Mouse (Mus musculus): ENCODE results near the gene Focad.

Focad gene

DNA sequence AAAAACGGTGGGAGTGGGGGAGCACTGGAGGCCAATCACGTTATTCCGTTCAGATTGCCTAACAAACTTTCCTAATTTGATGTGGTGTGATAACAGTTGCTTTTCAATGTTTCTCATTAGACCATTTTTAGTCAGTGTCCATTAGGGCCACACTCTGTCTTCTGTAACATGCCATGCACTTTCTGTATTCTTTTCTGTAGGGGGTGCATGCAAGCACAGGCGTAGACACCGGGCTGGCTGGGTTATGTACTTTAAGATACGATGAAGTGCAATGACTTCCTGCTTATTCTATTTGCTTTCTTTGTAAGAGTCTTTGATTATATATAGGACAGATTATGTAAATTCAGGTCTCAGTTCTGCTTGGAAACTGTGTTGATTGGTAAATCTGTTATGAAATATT, 116.2 kb downstream of the Focad start:
- DNase-seq (ENCODE audit: low spot score in 2 of 2), result no peak

DNA sequence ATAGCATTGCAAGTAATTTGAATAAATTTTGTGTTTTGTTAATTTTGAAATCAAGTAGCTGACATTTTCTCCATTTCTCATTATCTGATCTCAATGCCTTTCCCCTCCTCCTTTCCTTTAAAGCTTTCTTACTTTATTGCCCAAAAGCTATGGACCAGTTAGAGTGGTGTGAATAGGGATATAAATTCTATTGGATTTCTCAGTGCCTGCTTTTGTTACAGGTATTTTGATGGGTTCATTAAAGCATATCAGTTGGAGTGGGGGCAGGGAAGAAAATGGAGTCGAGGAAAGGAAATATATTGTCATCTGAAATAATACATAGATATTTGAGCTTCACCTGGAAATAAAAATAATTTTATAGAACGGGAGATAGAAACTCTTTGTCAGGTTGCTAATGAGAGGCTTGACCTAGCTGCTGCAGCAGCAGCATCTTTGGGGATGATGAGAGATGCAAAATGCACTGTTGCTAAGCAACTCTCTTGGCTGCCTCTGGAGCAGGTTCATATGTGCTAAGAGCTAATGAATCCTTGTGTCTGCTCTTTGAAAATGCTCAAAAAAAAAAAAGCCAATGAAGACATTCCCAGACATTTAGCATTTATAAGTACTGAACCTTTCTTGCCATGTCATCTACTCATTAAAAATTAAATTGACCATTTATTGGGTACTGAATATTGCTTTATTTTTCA, 116.9 kb downstream of the Focad start:
- DNase-seq (ENCODE audit: low spot score in 2 of 2), result no peak

DNA sequence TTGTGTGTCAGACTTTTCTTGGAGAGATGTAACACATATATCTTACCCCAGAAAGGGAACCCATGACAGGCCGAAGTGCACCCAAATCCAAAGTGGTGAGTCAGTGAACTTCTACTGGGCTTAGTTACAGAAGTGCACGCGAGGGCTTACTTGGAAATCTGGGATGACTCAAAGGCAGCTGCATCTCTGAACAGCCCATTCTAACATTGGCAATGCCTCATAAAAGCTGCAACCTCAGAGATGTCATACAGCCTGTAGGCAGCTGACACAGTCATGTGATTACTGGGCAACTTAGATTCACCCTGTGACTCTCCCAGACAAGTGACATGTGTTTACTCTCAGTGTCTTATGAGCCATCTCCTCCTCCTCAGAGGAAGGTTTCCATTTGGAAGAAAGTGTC, 119.5 kb downstream of the Focad start:
- no peak for DNase-seq (ENCODE audit: low spot score in 2 of 2)

DNA sequence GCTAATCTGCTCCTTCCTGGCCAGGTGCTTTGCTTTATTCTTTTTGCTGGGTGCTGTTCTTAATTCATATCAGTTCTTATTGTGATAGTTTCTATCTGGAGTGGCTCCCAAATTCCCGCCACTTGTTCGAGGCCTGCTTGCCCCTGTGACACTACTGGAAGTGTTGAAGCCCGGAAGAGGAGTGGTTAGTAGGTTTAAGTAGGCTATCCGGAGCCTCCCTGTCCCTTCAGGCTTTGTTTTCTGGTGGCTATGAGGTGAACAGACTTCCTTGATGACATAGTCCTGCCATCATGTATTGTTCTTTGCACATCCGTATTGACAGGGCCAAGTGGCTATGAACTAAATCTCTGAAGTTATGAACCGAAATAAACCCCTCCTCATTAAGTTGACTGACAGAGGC, 123.9 kb downstream of the Focad start:
- DNase-seq (ENCODE audit: low spot score in 2 of 2), result no peak

DNA sequence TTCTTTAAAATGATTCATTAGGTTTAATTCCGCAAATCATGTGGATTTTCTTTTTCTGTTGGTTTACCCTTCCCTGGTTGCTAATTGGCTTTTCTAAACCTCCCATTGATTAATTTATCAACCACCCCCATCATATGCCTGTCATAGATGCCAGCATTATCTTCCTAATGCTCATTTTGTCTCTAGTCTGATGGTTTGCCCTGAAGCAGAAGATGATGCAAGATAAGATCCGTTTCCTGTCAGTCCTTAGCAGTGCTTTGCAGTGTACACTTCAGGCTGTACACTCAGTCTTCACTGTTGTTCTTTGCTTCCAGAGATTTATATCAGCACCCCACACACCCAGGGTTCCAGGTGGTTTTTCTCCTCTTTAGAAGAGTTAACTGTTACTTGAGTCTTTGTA, 124.4 kb downstream of the Focad start:
- no peak for DNase-seq (ENCODE audit: low spot score in 2 of 2)

DNA sequence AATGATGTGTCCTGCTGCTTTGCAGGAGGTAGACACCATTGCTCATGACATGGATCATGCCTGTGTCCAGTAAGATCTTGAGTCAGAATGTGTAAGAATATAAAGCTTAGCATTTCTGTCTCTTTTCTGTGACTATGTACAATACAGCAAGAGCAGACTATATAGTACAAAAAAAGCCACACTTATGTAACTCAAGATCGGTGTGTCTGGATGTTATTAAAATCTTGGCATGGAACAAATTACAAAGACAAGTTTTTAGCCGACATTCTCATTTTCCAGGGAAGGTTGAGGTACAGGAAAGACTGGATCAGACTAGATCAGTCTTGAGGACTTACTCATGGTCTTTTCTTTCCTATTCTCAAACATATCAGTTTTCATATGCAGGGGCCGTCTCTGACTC, 136.9 kb downstream of the Focad start:
- DNase-seq (ENCODE audit: low spot score in 2 of 2), result no peak

DNA sequence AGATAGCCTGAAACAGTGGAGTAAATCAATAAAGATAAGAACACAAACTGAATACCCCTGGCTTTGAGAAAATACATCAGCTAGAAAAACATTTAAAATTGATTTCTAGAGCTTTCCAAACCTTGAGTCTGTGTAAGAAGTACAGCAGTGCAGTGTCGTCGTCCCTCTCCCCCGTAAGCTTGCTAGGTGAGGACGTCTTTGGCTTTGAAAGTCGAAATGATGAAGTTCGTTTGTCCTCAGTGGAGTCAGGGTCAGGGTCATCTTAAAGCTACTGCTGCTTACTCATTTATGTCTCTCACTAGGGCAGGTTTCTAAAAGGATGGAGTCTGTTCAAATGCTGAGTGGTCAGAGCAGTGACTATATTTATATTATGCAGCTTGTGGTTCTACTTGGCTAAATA, 141.5 kb downstream of the Focad start:
- DNase-seq (ENCODE audit: low spot score in 2 of 2), result no peak

DNA sequence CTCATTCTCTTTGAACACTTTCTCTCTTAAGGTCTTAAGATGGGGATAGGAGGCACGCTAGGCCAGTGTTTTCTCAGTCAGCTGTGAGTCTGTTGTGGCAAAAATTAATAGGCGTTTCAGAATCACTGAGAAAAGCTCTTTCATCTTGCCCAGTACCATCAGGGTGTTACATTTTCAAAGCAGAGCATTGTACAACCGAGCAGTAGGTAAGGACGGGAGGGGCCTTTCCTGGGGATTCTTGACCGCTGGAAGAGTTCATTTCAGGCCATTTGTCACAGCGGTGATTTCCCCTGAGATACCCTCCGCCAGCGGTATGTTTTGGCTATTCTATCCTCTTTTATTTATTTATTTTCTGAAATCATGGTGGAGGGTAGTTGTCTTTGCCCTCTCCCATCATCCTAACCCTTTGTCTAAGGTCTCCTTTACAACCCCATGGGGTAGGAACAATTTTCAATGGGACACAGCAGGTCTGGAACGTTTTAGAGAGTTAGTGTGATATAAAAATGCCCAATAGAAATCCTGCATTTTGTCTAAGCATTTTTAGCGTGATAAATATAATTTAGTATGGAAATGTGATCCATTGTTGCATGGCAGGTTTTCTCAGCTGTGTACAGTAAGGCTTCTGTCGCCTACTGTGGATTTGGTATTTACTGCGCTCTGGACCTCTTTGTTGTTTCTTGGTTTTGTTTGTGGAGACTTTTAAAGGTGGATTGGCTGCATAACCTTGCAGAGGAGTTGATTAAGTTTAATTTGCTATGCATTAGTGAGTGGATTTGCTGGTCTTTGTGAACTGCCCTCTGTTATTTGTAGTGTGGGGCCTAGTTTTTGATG, 142.7 kb downstream of the Focad start:
- no peak for DNase-seq (ENCODE audit: low spot score in 2 of 2)

DNA sequence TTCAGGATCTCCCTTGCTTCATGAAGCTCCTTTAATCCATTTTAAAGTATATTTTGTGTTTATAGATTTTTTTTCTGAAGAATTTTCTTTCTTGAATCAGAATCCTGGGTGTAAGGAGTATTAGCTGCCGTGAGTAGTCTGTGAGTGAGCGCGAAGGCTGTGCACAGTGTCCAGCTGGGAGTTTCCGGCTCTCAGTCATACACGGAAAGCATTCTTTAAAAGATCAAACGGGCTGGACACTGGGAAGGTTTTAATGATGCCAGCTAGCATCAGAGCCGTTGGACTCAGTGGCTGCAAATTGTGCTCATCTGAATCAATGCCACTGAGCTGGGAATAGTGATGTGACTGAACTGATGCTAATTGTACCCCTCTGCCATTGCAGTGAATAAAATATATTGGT, 143.9 kb downstream of the Focad start:
- DNase-seq (ENCODE audit: low spot score in 2 of 2), result no peak

DNA sequence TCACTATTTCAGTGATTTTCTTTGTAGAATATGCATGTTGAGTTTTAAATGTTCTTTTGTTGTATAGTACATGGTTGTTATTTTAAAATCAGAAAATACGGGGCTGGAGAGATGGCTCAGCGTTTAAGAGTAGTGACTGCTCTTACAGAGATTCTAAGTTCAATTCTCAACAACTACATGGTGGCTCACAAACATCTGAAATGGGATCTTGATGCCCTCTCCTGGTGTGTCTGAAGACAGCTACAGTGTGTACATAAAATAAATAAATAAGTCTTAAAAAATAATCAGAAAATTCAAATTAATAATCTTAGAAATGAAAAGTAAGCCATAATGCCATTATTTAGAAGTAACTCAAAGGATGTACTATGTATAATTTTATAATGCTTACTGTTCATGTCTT, 149.4 kb downstream of the Focad start:
- DNase-seq (ENCODE audit: low spot score in 2 of 2), result no peak

DNA sequence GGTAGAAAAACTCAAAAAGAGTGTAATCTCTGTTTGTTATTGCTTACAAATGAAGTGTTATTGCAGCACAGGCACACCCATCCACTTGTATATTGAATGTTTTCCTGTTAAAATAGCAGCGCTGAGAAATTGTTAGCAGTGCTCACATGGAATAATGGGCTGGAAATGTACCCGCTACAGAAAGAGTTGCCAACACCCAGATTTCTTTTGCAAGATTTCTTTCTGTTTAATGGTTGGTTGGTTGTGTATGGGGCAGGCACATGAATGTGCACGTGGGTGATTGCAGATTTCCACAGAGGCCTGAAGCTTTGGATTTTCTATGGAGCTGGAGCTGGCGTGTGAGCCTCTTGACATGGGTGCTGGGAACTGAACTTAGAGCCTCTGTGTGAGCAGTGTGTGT, 151.1 kb downstream of the Focad start:
- DNase-seq (ENCODE audit: low spot score in 2 of 2), result no peak

DNA sequence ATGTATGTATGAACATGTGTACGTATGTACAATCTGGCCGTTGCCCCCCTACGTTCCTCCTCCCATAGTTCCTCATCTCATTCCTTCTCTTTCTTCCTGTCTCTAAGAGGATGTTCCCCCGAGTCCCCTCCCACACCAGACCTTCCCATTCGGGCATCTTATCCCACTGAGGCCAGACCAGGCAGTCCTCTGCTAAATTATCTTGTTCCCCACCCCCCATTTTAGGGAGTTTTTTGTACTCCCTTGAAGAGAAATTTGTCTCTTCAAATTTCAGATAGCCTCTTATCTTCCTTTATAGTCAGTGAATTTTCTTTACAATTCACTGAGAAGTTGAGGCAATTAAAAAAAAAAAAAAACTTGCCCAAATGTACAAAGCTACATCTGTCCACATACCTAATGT, 166.9 kb downstream of the Focad start:
- DNase-seq (ENCODE audit: low spot score in 2 of 2), result no peak

DNA sequence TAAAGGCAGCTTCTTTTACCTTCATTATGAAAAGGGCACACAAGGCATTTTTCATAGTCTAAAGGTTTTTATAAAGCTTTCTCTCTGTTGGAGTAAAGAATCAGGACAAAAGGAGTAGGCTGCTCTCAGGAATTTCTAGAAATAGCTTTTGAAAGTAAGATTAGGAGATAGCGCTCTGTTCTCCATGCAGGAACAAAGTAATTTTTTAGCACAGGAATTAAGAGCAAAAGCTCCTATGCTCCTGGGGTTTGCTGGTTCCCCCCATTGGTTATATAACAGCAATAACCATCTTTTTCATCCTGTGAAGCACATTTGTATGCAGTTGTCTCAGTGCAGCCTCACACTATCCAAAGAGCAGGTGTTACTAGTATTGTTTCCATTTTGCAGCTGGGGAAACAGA, 170.1 kb downstream of the Focad start:
- no peak for DNase-seq (ENCODE audit: low spot score in 2 of 2)

DNA sequence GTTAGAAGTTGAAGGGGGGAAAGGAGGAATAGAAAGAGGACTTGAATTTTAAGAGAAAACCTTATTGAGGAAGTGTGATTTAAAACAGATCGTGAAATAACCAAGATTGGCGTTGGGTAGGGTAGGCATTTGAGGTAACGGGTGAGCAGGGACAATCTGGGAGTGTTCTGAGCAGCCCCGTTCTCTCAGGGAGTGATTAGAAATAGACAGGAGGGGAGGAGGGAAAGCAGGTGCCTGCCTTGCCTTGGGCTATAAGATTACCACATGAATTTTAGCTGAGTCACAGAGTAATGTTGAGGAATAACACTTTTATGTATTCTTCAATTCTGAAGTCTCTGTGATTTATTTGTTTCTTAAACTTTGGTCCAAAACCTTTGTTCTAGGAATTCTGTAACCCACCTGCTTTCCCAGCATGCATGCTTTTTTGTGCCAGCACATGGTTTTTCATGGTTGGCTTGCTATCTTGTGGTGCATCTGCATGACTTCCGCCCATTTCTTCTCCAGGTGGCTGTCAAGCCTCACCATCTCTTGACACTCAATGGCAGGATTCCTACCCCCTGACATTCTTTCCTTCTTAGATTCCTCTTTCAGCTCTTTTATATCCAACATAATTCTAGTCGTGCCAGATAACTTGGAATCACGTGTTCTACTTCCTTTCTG, 176.1 kb downstream of the Focad start:
- DNase-seq (ENCODE audit: low spot score in 2 of 2), result peak in 1 of 2 experiments; percentile 23

DNA sequence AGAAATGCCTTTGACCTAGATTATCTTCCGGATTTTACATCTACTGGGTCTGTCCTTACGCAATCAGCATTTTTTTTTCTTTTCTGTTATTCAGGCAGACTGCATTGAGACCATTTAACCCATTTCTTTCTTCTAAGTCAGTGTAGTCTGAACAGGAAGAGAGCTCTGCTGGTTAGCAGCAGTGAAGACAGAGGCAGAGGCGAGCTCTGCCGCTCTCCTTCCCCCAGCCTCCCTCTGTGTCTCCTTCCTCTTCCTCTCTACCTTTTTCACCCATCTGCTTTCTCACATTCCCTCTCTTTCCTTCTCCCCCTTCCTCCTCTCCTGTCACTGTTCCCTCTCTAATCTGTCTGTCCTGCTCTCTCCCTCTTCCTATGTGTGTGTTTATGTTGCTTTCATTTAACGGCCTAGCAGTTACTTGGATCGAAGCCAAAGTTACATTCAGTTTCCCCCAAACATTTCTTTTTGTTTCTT, 181.2 kb downstream of the Focad start:
- DNase-seq (ENCODE audit: low spot score in 2 of 2), result peak in 1 of 2 experiments; percentile 25

DNA sequence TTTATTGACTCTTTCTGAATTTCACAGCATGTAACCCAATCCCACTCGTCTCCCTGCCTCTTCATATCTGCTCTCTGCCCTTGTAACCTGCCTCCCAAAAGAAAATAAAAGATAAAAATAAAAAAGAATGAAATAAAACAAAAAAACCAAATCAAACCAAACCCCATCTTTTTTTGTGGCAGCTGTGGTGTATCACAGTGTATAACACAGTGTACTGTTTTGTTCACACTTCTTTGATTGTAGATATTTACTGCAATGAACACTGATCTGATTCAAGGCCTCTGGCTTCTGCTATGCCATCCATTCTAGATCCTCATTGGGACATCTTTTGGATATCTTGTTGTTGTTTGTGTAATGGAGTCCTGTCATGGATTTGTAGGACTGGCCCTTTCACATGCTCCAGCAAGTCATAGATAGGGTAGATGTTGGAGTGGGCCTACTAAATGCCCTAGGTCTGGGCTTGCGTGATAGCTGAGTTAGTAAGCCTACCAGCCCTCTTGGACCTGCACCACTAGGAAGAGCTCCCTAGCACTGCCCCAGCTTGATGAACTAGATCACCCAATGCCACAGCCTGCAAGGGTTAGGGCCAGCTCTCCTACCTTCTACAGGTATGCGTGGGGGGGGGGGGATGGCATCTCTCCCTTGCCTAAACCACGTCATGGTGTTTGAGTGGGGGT, 181.8 kb downstream of the Focad start:
- DNase-seq (ENCODE audit: low spot score in 2 of 2), result no peak

DNA sequence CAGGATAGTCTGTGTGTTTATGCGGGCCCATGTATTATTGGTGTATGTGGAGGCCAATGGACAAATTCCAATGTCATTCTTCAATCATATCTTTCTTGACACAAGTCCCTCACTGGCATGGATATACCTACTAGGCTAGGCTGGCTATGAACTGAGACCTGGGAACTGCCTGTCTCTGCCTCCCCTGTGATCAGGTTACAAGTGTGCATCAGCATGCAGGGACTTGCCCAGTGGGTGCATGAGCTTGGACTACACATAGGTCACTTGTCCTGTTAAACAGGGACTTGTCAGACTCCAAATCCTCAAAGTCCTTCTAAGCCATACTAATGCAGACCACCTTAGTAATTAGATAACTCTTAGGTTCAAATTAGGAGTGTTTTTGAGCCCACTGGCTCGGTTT, 184.1 kb downstream of the Focad start:
- no peak for DNase-seq (ENCODE audit: low spot score in 2 of 2)

DNA sequence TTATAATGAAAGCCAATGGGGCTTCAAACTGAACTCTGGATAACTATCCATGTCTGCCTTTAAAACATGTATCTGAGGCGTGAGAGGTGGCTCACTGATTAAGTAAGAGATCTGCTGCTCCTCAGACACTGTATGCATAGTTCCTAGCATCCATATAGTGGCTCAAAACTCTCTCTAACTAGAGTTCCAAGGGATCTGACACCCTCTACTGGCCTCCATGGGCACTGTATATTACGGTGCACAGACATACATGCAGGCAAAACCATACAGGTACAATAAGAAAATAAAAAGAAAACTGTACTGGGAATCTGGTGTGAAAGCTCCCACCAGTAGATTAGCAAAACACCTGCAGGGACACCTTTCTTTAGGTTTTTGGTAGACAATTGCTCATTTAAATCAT, 186.1 kb downstream of the Focad start:
- no peak for DNase-seq (ENCODE audit: low spot score in 2 of 2)

DNA sequence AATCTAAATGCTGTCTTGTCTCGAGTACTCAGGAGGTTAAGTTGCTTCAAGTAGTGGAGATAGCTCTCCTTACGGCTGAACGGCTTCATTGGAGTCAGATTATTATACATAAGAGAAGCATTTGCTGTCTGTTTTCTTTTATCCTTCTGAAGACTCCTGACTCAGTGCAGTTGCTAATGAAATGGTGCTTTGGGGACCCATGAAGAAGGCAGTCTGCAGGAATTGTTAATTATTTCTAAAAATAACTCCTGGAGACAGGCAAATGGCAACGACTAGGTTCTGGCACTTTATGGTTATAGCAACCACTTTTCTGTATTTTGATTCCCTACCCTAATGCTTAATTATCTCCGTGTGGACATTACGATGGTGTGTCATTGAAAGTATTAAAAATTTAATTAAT, 201.1 kb downstream of the Focad start:
- no peak for DNase-seq (ENCODE audit: low spot score in 2 of 2)

DNA sequence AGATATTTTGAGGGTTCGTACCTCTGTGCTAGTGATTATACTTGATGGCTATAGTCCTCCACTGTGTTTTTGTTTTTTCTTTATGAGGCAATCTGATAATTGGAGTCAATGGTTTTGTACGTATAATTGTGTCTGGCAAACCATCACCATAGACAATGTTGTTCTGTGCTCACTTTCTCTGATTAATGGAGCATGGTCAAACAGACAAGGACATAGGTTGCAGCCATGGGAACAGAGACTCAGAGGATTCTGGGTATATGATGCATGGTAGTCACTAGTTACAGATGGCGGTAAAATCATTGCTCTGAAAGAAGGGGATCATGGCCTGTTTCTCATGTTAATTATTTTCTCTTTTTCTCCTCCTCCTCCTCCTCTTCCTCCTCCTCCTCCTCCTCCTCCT, 205.1 kb downstream of the Focad start:
- DNase-seq (ENCODE audit: low spot score in 2 of 2), result no peak

DNA sequence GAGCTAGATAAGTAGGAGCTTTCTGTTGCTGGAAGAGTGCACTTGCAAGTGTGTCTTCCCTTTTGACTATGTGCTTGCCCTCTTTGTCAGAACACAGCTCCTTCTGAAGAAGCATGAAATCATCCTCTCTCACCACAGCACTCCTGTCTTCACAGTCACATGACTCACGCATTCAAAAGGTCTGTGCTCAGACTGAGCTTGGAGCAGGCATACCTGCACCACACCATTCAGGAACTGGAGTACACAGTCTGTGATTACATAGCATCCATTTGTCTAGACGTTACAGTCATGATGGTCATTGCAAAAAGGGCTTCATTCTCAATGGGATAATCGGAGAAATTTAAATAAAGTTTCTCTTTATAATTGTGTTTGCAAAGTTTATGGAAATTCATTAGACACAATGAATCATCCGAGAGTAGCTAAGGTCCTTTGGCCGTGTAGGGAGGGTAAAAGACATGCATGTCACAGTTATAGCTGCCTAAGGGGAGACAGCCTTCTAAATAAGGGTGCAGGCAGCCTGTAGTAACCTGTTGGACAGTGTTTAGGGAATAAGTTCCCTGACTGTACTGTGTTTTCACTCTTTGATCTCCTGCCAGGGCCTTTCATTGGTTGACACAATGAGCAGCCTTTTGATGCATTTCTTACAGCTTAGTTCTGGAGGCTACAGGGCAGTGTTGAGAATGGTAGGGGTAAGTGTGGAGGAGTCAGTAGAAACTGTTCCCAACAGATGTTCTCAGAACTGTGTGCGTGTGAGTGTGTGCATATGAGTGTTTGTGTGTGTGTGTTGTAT, 206.6 kb downstream of the Focad start:
- DNase-seq (ENCODE audit: low spot score in 2 of 2), result no peak
